Mouse (Mus musculus): ENCODE measurements around the gene Oas1h. TPM values are rescaled to one million over a fixed set of nuclear protein-coding genes. Genes with fewer than 3 reads are reported as not detected.
"Not testable (repeated sequence)": the region's sequence is repeated elsewhere in the genome, so short reads cannot be mapped to it uniquely, and the experiment has no call there.

The Oas1h gene
- polyA plus RNA-seq, 1 experiment from 2014 or later, result not detected

DNA sequence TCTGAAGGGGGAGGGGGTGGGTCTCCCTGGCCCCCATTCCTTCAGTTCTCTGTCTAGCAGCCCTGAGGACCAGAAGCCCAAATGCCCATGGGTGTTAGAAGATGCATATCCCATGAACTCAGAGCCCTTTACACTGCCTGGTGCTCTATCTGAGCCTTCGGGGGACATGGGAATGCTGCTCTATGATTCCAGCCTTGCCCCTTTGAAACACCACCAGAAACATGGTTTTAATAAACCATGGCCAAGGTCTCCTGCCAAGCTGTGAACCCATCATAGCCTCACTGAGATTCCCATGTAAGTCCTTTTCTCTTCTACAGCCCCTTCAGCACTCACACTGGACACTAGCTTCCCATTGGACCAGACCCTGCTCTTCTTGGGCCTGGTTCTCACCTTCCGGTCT, 28.8 kb downstream of the Oas1h start:
- Histone ChIP-seq H3K9me3 (no peaks in the 10 kb centered on the region), H3K4me2 (no peak overlapping the region), H3K36me3 (replicated peaks) (no peaks in the 10 kb centered on the region), H3K4me3 (replicated peaks) (no peak overlapping the region), H3K9ac (no peak overlapping the region), H3K27me3 (no peaks in the 10 kb centered on the region), H3K4me1 (0 out of 2 replicates have a peak, but pooled peaks cover under 1% of the 10 kb centered on the region), H3K27ac (no peak overlapping the region)
- no peak for ATAC-seq (ENCODE audit: low FRiP score)
- WGBS, result 90% methylated on average over 2 of the region's 2 CpGs

DNA sequence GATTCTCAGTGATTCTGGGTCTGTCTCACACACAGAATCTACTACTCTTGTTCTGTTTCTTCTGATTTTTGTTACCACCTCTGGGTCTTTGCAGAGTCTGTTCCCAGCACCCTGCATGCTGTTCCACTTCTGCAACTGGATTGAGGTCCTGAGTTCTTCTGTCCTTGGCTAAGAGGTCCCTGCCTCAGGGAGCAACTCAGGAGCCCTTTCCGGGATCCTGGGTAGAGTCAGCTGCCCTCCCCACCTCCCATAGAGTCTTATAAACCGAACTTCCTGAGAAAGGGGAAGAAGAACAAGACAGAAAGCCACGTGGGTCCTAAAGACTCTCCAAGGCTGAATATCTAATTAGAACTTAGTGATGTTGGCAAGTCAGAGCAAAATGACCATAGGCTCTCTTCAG, 29.8 kb downstream of the Oas1h start:
- Histone ChIP-seq H3K4me2 (no peak overlapping the region), H3K4me3 (replicated peaks) (no peak overlapping the region), H3K27me3 (no peaks in the 10 kb centered on the region), H3K36me3 (replicated peaks) (no peaks in the 10 kb centered on the region), H3K27ac (no peak overlapping the region), H3K9ac (no peak overlapping the region), H3K9me3 (no peaks in the 10 kb centered on the region), H3K4me1 (peaks cover 3% of the 10 kb centered on the region; the same call in 1 of the 2 replicates)
- 62% methylated on average over 3 of the region's 3 CpGs for WGBS
- ATAC-seq (ENCODE audit: low FRiP score), result no peak

DNA sequence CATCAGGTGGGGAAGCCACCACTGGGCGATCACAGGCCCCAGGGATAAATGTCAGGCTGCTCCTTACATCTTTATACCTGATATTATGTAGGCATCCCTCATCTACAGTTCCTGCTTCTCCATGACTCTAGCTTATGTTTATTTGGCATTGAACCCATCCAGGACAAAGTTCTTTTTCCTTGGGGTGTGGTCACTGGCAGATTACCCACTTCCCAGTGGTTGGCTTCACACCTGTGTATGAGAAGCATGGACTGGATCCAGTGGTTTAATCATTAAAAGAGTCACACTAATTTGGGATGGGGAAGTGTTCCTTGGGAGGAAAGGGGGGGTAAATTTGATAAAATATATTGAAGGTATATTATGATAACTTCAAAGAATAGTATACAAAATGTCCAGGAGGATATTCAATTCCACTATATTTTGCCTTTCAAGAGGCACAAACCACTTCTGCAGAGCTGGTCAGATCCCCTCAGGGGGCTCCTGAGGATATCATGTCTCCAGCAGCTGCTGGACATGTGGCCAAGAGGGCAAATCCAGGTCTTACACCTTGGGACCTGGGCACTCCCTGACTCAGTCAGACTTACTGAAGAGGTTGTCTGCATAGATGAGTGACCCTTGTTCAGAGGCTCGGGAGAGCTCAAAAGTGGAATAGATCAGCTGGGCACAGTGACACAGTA, 30.5 kb downstream of the Oas1h start:
- H3K9ac ChIP-seq; H3K9me3 ChIP-seq; H3K27me3 ChIP-seq; ATAC-seq (ENCODE audit: low FRiP score); H3K36me3 ChIP-seq (replicated peaks); H3K4me1 ChIP-seq; H3K27ac ChIP-seq; H3K4me3 ChIP-seq (replicated peaks); H3K4me2 ChIP-seq: not testable (repeated sequence)
- WGBS, result 84% methylated on average over 2 of the region's 2 CpGs

DNA sequence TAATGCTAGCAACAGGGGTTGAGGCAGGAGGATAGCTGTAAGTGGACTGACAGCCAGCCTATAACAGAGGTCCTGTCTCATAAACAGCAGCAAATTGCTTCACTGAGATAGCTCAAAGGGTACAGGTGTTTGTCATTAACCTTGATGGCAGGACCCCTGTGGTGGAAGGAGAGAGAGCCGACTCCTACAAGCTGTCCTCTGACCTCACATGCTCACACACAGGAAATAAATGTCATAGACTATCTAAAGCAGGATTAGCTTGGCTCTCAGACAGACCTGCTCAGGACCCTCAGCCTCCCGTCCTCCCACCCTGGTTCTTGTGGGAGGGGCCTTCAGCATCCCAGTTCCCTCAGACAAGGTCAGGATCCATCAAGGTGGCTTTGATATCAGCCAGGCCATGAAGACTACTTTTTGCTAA, 31.0 kb downstream of the Oas1h start:
- H3K4me1 ChIP-seq, result peaks cover 3% of the 10 kb centered on the region; the same call in 1 of the 2 replicates
- WGBS, result 69% methylated on average over 2 of the region's 2 CpGs
- no peaks in the 10 kb centered on the region for H3K9me3 ChIP-seq
- no peak overlapping the region for H3K9ac ChIP-seq
- ATAC-seq (ENCODE audit: low FRiP score), result no peak
- no peak overlapping the region for H3K27ac ChIP-seq
- no peak overlapping the region for H3K4me3 ChIP-seq (replicated peaks)
- no peaks in the 10 kb centered on the region for H3K27me3 ChIP-seq
- H3K4me2 ChIP-seq, result no peak overlapping the region
- H3K36me3 ChIP-seq (replicated peaks), result no peaks in the 10 kb centered on the region

DNA sequence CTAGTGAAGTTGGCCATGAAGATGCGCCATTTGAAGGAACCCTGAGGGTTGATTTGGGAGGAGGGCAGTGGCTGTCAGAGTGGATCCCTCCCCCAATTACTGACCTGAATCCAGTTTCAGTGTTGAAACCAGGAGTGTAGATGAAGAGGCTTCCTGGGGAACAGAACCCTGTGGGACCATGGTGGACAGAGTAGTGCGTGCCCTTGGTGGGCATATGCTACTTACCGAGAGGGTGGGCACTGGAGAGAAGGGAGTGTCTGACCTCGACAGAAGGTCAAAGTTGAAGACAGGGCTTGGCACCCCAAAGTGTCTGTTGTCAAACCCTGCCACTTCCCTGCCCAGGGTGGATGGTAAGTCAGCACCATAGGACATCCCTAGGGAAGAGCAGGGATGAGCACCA, 32.6 kb downstream of the Oas1h start:
- WGBS, result 99% methylated on average over 4 of the region's 4 CpGs
- H3K27ac ChIP-seq, H3K4me2 ChIP-seq: not testable (repeated sequence)

DNA sequence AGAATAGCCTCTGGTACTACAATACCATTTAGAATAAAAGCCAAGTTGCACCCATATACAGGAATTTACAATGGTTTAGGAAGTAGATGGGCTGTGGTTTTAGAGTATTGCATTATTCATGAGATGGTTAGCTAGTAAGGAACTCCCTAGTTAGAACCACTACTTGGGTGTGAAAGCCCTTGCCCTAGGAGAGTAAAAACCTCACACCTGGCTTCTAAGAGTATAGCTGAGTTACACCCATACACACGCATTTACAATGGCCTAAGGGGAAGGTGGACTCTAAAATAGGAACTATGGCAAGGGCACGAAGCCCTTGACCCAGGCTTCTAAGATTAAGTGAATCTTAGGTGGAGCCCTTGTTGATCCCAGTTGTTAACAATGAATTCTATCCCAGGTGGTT, 33.5 kb downstream of the Oas1h start:
- WGBS, result 90% methylated on average over 2 of the region's 2 CpGs
- not testable (repeated sequence) for H3K9me3 ChIP-seq; H3K4me2 ChIP-seq; ATAC-seq (ENCODE audit: low FRiP score); H3K9ac ChIP-seq; H3K27ac ChIP-seq; H3K4me1 ChIP-seq; H3K27me3 ChIP-seq; H3K36me3 ChIP-seq (replicated peaks); H3K4me3 ChIP-seq (replicated peaks)

More for the DNA sequence above, 32.6 kb downstream of the Oas1h start:
- not testable (repeated sequence) for H3K36me3 ChIP-seq (replicated peaks); ATAC-seq (ENCODE audit: low FRiP score); H3K9me3 ChIP-seq; H3K4me1 ChIP-seq; H3K9ac ChIP-seq; H3K4me3 ChIP-seq (replicated peaks); H3K27me3 ChIP-seq

DNA sequence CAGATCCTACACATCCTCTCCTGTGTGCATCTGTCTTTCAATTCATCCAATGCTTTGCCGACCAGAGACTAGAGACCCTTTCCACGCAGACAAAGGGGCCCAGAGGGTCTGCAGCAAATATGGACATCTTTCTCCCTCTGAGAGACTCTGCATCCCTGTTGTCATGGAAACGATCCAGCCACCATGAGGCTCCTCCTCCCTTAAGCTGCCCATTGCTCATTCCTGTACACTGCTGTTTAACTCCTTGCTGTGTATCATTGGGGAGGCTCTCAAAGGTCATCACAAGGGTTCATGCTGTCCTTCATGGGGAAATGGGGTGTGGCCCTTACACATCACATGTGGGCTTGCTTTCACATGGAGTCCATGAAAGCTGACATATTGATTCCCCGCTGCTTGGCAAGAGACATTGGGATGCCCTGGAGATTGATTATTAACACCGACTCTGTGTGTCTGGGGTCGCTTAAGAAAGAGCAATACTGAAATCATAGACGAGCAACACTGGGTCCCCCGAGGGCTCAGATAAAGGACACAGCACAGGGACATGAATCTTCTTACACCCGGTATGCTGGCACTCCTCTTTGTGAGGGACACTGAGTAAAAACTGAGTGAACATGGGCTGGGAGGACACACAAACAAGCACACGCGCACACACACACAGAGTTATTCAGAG, 34.1 kb downstream of the Oas1h start:
- H3K4me2 ChIP-seq, result no peak overlapping the region
- 86% methylated on average over 11 of the region's 11 CpGs for WGBS
- no peaks in the 10 kb centered on the region for H3K27me3 ChIP-seq
- peaks cover 3% of the 10 kb centered on the region; the same call in 1 of the 2 replicates for H3K4me1 ChIP-seq
- no peak for ATAC-seq (ENCODE audit: low FRiP score)
- H3K27ac ChIP-seq, result no peak overlapping the region
- no peaks in the 10 kb centered on the region for H3K9me3 ChIP-seq
- H3K4me3 ChIP-seq (replicated peaks), result no peak overlapping the region
- no peaks in the 10 kb centered on the region for H3K36me3 ChIP-seq (replicated peaks)
- H3K9ac ChIP-seq, result no peak overlapping the region

DNA sequence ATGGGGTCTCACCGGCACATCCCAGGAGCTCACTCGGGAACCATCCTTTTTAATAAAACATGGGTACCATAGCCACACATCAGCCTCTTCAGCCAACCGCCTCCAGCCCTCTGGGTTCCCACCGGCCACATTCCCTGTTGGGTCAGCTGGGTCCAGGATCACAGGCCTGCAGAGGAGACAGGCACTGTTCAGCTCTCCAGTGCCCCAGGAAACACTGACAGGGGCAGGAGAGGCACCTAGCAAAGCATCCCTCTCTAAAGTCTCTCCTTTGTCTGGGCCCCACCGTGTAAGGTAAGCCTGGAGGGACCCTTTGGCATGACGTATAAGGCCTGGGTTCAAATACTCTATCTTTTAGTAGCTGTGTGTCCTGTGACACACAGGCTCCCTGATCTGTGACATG, 37.1 kb downstream of the Oas1h start:
- WGBS, result 86% methylated on average over 6 of the region's 6 CpGs
- Histone ChIP-seq H3K9ac (no peak overlapping the region), H3K4me1 (peaks cover 3% of the 10 kb centered on the region; the same call in 1 of the 2 replicates), H3K9me3 (no peaks in the 10 kb centered on the region), H3K36me3 (replicated peaks) (no peaks in the 10 kb centered on the region), H3K27me3 (no peaks in the 10 kb centered on the region), H3K4me2 (no peak overlapping the region), H3K4me3 (replicated peaks) (no peak overlapping the region), H3K27ac (no peak overlapping the region)
- ATAC-seq (ENCODE audit: low FRiP score), result no peak

DNA sequence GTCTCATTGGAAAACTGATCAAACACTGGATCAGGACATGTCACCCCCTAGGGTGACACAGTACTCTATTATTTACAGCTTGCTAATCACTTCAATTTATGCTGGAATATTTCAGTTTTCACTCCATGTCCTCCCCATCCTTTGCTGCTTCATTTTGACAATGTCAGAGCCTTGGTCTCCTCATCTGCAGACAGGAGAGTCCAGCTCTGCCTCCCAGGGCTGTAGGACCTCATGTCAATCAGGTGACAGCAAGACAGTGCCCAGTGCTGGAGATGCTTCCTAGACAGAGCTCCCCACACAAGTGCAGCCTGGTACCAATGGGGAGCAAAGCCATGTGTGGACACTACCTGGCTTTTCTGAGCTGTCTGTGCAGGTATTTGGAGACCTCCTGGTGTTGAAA, 37.5 kb downstream of the Oas1h start:
- Histone ChIP-seq H3K9me3 (no peaks in the 10 kb centered on the region), H3K36me3 (replicated peaks) (no peaks in the 10 kb centered on the region), H3K4me2 (no peak overlapping the region), H3K9ac (no peak overlapping the region), H3K4me1 (peaks cover 3% of the 10 kb centered on the region; the same call in 1 of the 2 replicates), H3K4me3 (replicated peaks) (no peak overlapping the region), H3K27me3 (no peaks in the 10 kb centered on the region), H3K27ac (no peak overlapping the region)
- no peak for ATAC-seq (ENCODE audit: low FRiP score)

DNA sequence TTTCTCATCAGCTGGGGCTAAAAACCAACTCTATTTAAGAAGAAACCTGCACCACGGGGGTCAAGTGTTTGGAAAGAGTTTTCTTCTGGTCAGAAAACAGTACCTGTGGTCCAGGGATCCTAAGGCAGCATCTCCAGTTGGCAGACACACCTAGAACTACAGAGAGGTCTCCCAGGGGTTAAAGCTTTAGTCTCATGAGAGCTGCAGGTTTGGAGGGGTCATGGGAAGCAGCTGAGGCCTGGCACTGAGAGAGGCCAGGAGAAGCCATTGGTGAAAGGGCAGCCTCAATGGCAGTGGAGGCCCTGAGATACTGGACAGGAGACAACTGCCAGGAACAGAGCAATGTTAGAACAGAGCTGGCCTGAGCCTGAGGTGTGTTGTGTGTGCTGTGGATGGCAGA, 39.4 kb downstream of the Oas1h start:
- WGBS, result 58% methylated on average over 1 of the region's 1 CpGs
- H3K4me1 ChIP-seq, result no peaks in the 10 kb centered on the region
- H3K27me3 ChIP-seq, result no peaks in the 10 kb centered on the region
- H3K9ac ChIP-seq, result no peak overlapping the region
- ATAC-seq (ENCODE audit: low FRiP score), result no peak
- no peak overlapping the region for H3K4me3 ChIP-seq (replicated peaks)
- H3K4me2 ChIP-seq, result no peak overlapping the region
- H3K27ac ChIP-seq, result no peak overlapping the region
- no peaks in the 10 kb centered on the region for H3K36me3 ChIP-seq (replicated peaks)
- no peaks in the 10 kb centered on the region for H3K9me3 ChIP-seq

DNA sequence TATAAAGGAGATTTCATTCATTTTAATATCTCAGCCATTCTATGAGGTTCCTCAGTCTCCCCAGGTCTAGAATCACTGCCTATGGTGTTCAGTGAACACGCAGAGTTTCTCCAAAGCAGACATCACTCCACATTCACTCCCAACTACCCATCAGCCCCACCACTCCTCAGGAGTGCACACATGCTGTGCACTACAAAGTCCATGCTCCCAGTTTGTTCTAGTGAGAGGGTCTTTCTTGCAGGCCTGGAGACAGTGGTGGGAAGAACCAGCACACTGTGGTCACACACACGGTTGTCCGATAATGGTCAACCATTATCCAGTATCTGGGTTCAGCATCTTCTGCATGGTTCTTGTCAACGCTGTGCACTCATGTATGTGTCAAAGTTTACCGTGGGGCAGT, 40.8 kb downstream of the Oas1h start:
- ATAC-seq (ENCODE audit: low FRiP score), result no peak
- Histone ChIP-seq H3K36me3 (replicated peaks) (no peaks in the 10 kb centered on the region), H3K9ac (no peak overlapping the region), H3K27me3 (no peaks in the 10 kb centered on the region), H3K9me3 (no peaks in the 10 kb centered on the region), H3K27ac (no peak overlapping the region), H3K4me3 (replicated peaks) (no peak overlapping the region), H3K4me2 (no peak overlapping the region), H3K4me1 (no peaks in the 10 kb centered on the region)
- WGBS, result 91% methylated on average over 5 of the region's 5 CpGs

DNA sequence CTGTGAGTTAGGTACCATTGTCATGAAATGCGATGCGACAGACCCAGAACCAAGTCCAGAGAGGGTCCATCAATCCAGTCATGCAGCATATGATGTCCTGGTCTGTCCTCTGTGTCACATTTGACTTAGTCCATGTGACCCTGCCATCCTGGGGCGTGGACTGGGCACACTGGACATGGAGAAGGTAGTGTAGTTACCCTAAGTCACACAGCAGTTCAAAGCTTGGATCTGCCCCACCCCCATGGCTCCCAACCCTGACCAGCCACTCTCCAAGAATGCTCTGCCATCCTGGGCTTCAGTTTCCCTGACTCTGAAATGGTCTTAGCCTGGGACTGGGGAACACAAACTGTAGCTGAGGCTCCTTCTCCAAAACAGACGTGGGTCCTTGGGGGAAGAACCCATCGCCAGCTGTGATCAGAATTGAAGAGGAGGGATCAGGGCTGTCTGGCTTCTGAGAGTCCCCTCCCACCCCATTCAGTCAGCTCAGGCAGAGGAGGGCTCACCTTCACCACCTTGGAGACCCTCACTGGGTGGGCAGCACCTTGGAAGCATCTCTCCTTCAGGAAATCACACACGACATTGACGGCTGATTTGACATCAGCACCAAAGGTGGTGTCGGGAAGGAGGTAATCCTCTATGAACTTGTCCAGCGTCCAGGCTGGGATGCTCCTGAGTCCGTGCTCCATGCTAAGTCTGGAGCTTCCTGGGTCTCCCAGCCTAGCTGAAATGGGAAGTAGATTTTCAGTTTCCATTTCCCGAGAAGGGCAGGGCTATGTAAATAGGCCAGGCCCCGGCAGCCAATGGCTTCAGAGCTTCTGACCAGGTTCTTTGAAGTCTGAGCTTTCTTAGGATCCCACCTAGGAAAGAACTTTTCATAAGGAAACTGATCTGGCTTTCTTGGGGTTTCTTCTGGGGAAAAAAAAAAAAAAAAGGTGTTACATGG, 45.8 kb downstream of the Oas1h start, which contains the start of gene Oas1a:
Oas1a (minus strand) TSS at position 731 of the 943 bp plus-strand sequence.
- H3K27me3 ChIP-seq; H3K4me3 ChIP-seq (replicated peaks); H3K4me2 ChIP-seq; H3K9ac ChIP-seq; H3K27ac ChIP-seq; H3K4me1 ChIP-seq; H3K36me3 ChIP-seq (replicated peaks); H3K9me3 ChIP-seq; ATAC-seq (ENCODE audit: low FRiP score): not testable (repeated sequence)
- WGBS, result 35% methylated on average over 9 of the region's 12 CpGs
